Mouse (Mus musculus): ENCODE results near the gene Zfp273.
"Not testable (repeated sequence)": the region's sequence is repeated elsewhere in the genome, so short reads cannot be mapped to it uniquely, and the experiment has no call there.

Zfp273 gene

DNA sequence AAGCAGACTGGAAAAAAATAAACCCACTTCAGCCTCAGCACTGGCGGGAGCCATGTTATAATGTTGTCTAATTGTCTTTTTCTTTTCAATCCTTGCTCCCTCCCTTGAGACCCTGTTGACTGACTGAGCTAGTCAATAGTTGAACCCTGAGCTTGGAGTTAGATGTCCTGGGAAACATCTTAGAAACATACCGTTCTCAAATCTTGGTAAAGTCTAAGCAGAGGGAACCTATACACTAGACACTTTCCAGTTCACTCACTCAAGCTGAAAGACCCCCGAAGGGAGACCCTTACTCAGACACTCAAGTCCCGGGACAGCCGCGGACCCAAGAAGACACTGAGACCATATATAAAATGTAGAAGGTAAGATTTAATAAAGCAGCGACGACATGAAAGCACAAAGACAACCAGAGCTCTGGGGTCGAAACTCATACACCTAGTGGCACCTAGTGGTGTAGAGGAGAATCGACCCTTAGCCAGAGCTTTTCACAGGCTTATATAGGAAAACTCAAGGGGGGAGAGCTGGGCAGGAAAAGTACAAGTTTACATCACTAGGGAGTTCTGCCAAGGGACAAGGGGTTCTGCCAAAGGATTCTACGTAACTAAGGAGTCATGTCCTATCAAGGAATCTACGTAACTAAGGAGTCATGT, 62.6 kb downstream of the Zfp273 start:
- DNase-seq, result not testable (repeated sequence)
